9 mouse cellular contexts compared by ENCODE assay signal in the genomic region with DNA sequence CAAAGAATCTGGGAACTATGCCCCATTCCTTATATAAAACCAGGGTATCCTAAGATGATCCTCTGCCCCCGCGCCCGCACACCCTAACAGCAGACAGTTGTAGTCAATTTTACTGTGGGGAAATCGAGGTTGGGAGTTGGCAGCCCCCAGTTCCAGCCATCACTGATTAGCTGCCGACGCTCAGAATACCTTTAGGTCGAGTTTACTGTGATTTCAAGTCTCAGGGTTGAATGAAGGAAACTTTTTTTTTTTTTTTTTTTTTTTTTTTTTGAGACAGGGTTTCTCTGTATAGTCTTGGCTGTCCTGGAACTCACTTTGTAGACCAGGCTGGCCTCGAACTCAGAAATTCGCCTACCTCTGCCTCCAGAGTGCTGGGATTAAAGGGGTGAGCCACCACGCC. TPM values are rescaled to one million over a fixed set of nuclear protein-coding genes. Genes with fewer than 3 reads are reported as not detected.
A peak's percentile ranks its signal among the peaks of the same experiment; 100 is the strongest.
DNase-seq lines count a peak whose midpoint lies in the region; ATAC-seq and TF ChIP-seq lines count a peak whose summit lies in the region.
"Not testable (repeated sequence)": the region's sequence is repeated elsewhere in the genome, so short reads cannot be mapped to it uniquely, and the experiment has no call there.
"Had no signal": no experiment of that assay in that cellular context is flagged by ENCODE, and none has a peak within 500 bp of the region (broad histone marks: within the 10 kb centered on the region; RNA-seq: fewer than 3 reads in every experiment).

No protein-coding gene starts in this region.

- TF ChIP-seq POLR2A in myocyte (IDR thresholded peaks at IDR 0.05; ENCODE audit: insufficient read length, low read depth); thymus, adult 2 months (IDR thresholded peaks at IDR 0.05; ENCODE audit: control insufficient read depth, extremely low read depth, insufficient read depth, low read length, poor library complexity): not testable (repeated sequence)

- WGBS in embryonic facial prominence, embryonic 15.5 days: 4% methylated on average over 10 of the region's 10 CpGs
- 7% methylated on average over 10 of the region's 10 CpGs for WGBS in heart, embryonic 10.5 days
- 9% methylated on average over 10 of the region's 10 CpGs for WGBS in hindbrain, embryonic 16.5 days
- 7% methylated on average over 10 of the region's 10 CpGs for WGBS in limb, embryonic 11.5 days
- WGBS in lung, embryonic 14.5 days: 8% methylated on average over 10 of the region's 10 CpGs
- 10% methylated on average over 10 of the region's 10 CpGs for WGBS in thymus, adult 2 months

- peaks cover 15% of the 10 kb centered on the region for H3K36me3 ChIP-seq in G1E (replicated peaks)
- H3K36me3 ChIP-seq in embryonic facial prominence, embryonic 15.5 days; heart, embryonic 10.5 days; hindbrain, embryonic 16.5 days (ENCODE audit: control insufficient read depth, insufficient read depth, low read length); limb, embryonic 11.5 days (ENCODE audit: control insufficient read depth, insufficient read depth, low read length); lung, embryonic 14.5 days (ENCODE audit: insufficient read depth); myocyte (ENCODE audit: control insufficient read depth, insufficient read depth); thymus, adult 2 months (ENCODE audit: control insufficient read depth, insufficient read depth, low read length): not testable (repeated sequence)

- peak overlapping the region; percentile 89 for H3K9ac ChIP-seq in embryonic facial prominence, embryonic 15.5 days
- peak overlapping the region; percentile 94 for H3K9ac ChIP-seq in hindbrain, embryonic 16.5 days (ENCODE audit: low read depth, low read length)
- peak overlapping the region; percentile 85 for H3K9ac ChIP-seq in limb, embryonic 11.5 days (ENCODE audit: low read length)
- H3K9ac ChIP-seq in lung, embryonic 14.5 days: peak overlapping the region; percentile 93

- not testable (repeated sequence) for H3K9me3 ChIP-seq in G1E (replicated peaks); embryonic facial prominence, embryonic 15.5 days (replicated peaks); heart, embryonic 10.5 days; hindbrain, embryonic 16.5 days (ENCODE audit: control insufficient read depth, low read length); limb, embryonic 11.5 days (ENCODE audit: control insufficient read depth, low read length); lung, embryonic 14.5 days (ENCODE audit: low read depth, low read length)

- H3ac ChIP-seq in myocyte (ENCODE audit: control insufficient read depth, insufficient read length): peak overlapping the region; percentile 71

- H3K79me2 ChIP-seq in myocyte (ENCODE audit: control insufficient read depth, insufficient read depth): peaks cover 38% of the 10 kb centered on the region

- ATAC-seq in G1E (ENCODE audit: extremely low read depth, insufficient number of reproducible peaks, low FRiP score, poor library complexity, severe bottlenecking); embryonic facial prominence, embryonic 15.5 days (ENCODE audit: insufficient number of reproducible peaks, low FRiP score, low TSS enrichment, low read depth); hindbrain, embryonic 16.5 days; lung, embryonic 14.5 days (ENCODE audit: insufficient read depth): not testable (repeated sequence)
- ATAC-seq in limb, embryonic 11.5 days (ENCODE audit: insufficient number of reproducible peaks, low FRiP score, low TSS enrichment, low read depth): 0 out of 2 replicates have a peak, but pooled peaks have one; percentile 11

- peaks cover 16% of the 10 kb centered on the region for H3K4me1 ChIP-seq in G1E (ENCODE audit: insufficient read depth, low read depth, low read length)
- peaks cover 12% of the 10 kb centered on the region; the same call in 1 of the 2 replicates for H3K4me1 ChIP-seq in embryonic facial prominence, embryonic 15.5 days
- H3K4me1 ChIP-seq in heart, embryonic 10.5 days; hindbrain, embryonic 16.5 days (ENCODE audit: control insufficient read depth, insufficient read depth, low read depth, low read length); limb, embryonic 11.5 days (ENCODE audit: control insufficient read depth, insufficient read depth, low read length); lung, embryonic 14.5 days (ENCODE audit: insufficient read depth); thymus, adult 2 months (replicated peaks; ENCODE audit: control insufficient read depth, insufficient read depth, low read length): not testable (repeated sequence)

- not testable (repeated sequence) for TF ChIP-seq CTCF in G1E (IDR thresholded peaks at IDR 0.05; ENCODE audit: low read depth, low read length); lung, embryonic 14.5 days (IDR thresholded peaks at IDR 0.05; ENCODE audit: low read depth); thymus, adult 2 months (IDR thresholded peaks at IDR 0.05; ENCODE audit: borderline replicate concordance, control insufficient read depth, extremely low read depth, insufficient read depth, low read length, poor library complexity)

- not testable (repeated sequence) for DNase-seq in G1E (ENCODE audit: low spot score); heart, embryonic 10.5 days (ENCODE audit: low spot score); limb, embryonic 11.5 days (ENCODE audit: low spot score); lung, embryonic 14.5 days; thymus, adult 2 months

- H3K4me2 ChIP-seq in embryonic facial prominence, embryonic 15.5 days (replicated peaks): peak overlapping the region; percentile 70
- H3K4me2 ChIP-seq in hindbrain, embryonic 16.5 days (ENCODE audit: low read length): peak overlapping the region; percentile 81
- H3K4me2 ChIP-seq in limb, embryonic 11.5 days (ENCODE audit: low read depth, severe bottlenecking): peak overlapping the region; percentile 80
- peak overlapping the region; percentile 71 for H3K4me2 ChIP-seq in lung, embryonic 14.5 days
- peak overlapping the region; percentile 63 for H3K4me2 ChIP-seq in myocyte (ENCODE audit: low read depth)

- H3K27ac ChIP-seq in embryonic facial prominence, embryonic 15.5 days (replicated peaks): peak overlapping the region; percentile 94
- peak overlapping the region; percentile 93 for H3K27ac ChIP-seq in heart, embryonic 10.5 days
- peak overlapping the region; percentile 91 for H3K27ac ChIP-seq in hindbrain, embryonic 16.5 days (ENCODE audit: low read depth, low read length)
- not testable (repeated sequence) for H3K27ac ChIP-seq in limb, embryonic 11.5 days (replicated peaks; ENCODE audit: low read depth, low read length); thymus, adult 2 months (ENCODE audit: control insufficient read depth, insufficient read depth, low read length)
- peak overlapping the region; percentile 92; the same call in 1 of the 2 replicates for H3K27ac ChIP-seq in lung, embryonic 14.5 days (ENCODE audit: low read depth)

- H3K27me3 ChIP-seq in G1E (ENCODE audit: insufficient read depth, low read length); embryonic facial prominence, embryonic 15.5 days; heart, embryonic 10.5 days (ENCODE audit: insufficient read depth, poor library complexity, severe bottlenecking); hindbrain, embryonic 16.5 days (replicated peaks; ENCODE audit: control insufficient read depth, insufficient read depth, low read length); limb, embryonic 11.5 days (ENCODE audit: control insufficient read depth, insufficient read depth, low read length); lung, embryonic 14.5 days (ENCODE audit: insufficient read depth, low read length); myocyte (ENCODE audit: control insufficient read depth, insufficient read depth, insufficient read length); thymus, adult 2 months (ENCODE audit: control insufficient read depth, insufficient read depth, low read length): not testable (repeated sequence)

- H3K4me3 ChIP-seq in G1E (ENCODE audit: low read depth, low read length) (peak overlapping the region; percentile 100), myocyte (peak overlapping the region; percentile 85)
- H3K4me3 ChIP-seq in embryonic facial prominence, embryonic 15.5 days (replicated peaks): peak overlapping the region; percentile 98
- H3K4me3 ChIP-seq in heart, embryonic 10.5 days: peak overlapping the region; percentile 96
- H3K4me3 ChIP-seq in hindbrain, embryonic 16.5 days (ENCODE audit: low read length): peak overlapping the region; percentile 86
- H3K4me3 ChIP-seq in limb, embryonic 11.5 days (ENCODE audit: low read depth, low read length): peak overlapping the region; percentile 93
- peak overlapping the region; percentile 84 for H3K4me3 ChIP-seq in lung, embryonic 14.5 days (ENCODE audit: low read depth, low read length)
- H3K4me3 ChIP-seq in thymus, adult 2 months (ENCODE audit: control insufficient read depth, insufficient read depth, low read length): peak overlapping the region; percentile 77

RNA-seq across cellular contexts. Expression of gene Zcchc7, which starts 1.5 kb away (rescaled TPM):
- total RNA-seq in G1E (2014; fragmentation: Nextera tagmentation): 59.9 and 61.3 TPM in 2 replicates
- 67.7 and 129 TPM in 2 replicates for total RNA-seq in G1E (2017)
- polyA plus RNA-seq in G1E (2012): 26.3 and 28.6 TPM in 2 replicates
- 36.7 and 43.5 TPM in 2 replicates for polyA plus RNA-seq in embryonic facial prominence, embryonic 15.5 days (2015; fragmentation: Nextera tagmentation; extraction: Ambion mirVana)
- 22.9 and 23.7 TPM in 2 replicates for polyA plus RNA-seq in heart, embryonic 10.5 days (2016; fragmentation: Nextera tagmentation; extraction: Ambion mirVana)
- 27.2 and 36.1 TPM in 2 replicates for polyA plus RNA-seq in hindbrain, embryonic 16.5 days (2015; fragmentation: Nextera tagmentation; extraction: Ambion mirVana)
- 22.3 and 22.9 TPM in 2 replicates for polyA plus RNA-seq in limb, embryonic 11.5 days (2014; fragmentation: Nextera tagmentation; extraction: Ambion mirVana)
- 33.1 and 36.4 TPM in 2 replicates for polyA plus RNA-seq in lung, embryonic 14.5 days (2014; fragmentation: Nextera tagmentation; extraction: Ambion mirVana)
- 6.9 TPM for polyA plus RNA-seq in myocyte (2012; fragmentation: generic; extraction: Trizol)
- polyA plus RNA-seq in thymus, adult 2 months (2012; rRNA removed): 13.3 and 17.4 TPM in 2 replicates

RNA-seq across cellular contexts. Expression of gene Pax5, which starts 46.8 kb away (rescaled TPM):
- total RNA-seq in G1E (2014; fragmentation: Nextera tagmentation): not detected in 2 replicates
- total RNA-seq in G1E (2017): 0.06 and 0.22 TPM in 2 replicates
- polyA plus RNA-seq in G1E (2012): not detected in 2 replicates
- polyA plus RNA-seq in embryonic facial prominence, embryonic 15.5 days (2015; fragmentation: Nextera tagmentation; extraction: Ambion mirVana): 0.04 and 0.08 TPM in 2 replicates
- polyA plus RNA-seq in heart, embryonic 10.5 days (2016; fragmentation: Nextera tagmentation; extraction: Ambion mirVana): 0.03 TPM in 1 of 2 replicates, not detected in the other
- polyA plus RNA-seq in hindbrain, embryonic 16.5 days (2015; fragmentation: Nextera tagmentation; extraction: Ambion mirVana): 0.99 and 1.9 TPM in 2 replicates
- polyA plus RNA-seq in limb, embryonic 11.5 days (2014; fragmentation: Nextera tagmentation; extraction: Ambion mirVana): not detected in 2 replicates
- polyA plus RNA-seq in lung, embryonic 14.5 days (2014; fragmentation: Nextera tagmentation; extraction: Ambion mirVana): not detected in 2 replicates
- 0.01 TPM for polyA plus RNA-seq in myocyte (2012; fragmentation: generic; extraction: Trizol)
- 2.7 and 4.0 TPM in 2 replicates for polyA plus RNA-seq in thymus, adult 2 months (2012; rRNA removed)
- total RNA-seq: granulocyte monocyte progenitor cell, adult 5-6 weeks had no signal
